Mouse (Mus musculus): ENCODE results near the gene Dimt1. TPM values are rescaled to one million over a fixed set of nuclear protein-coding genes. Genes with fewer than 3 reads are reported as not detected.

The Dimt1 gene
- polyA plus RNA-seq, 1 experiment from 2014 or later, result 41.1 TPM

DNA sequence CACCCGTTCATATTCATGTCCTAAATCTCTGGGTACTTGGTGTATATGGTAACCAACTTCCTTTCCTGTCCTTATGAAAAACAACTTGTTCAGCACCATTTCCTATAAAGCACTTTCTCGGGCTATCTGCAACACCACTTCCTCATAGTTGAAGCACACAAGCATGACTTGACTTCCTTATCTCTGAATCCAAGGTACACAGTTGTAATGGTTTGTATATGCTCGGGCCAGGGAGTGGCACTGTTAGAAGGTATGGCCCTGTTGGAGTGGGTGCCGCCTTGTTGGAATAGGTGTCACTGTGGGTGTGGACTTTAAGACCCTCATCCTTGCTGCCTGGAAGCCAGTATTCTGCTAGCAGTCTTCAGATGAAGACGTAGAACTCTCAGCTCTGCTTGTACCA lies 51.7 kb downstream of the Dimt1 start:
- Histone ChIP-seq H3K27ac (ENCODE audit: low read depth, low read length) (no peak overlapping the region), H3K9ac (ENCODE audit: low read depth, low read length) (no peak overlapping the region), H3K27me3 (ENCODE audit: control insufficient read depth, insufficient read depth, low read length) (no peaks in the 10 kb centered on the region), H3K4me1 (ENCODE audit: control insufficient read depth, insufficient read depth, low read length) (peaks cover 24% of the 10 kb centered on the region), H3K4me2 (no peak overlapping the region), H3K9me3 (replicated peaks; ENCODE audit: control insufficient read depth, low read length) (no peaks in the 10 kb centered on the region), H3K36me3 (ENCODE audit: control insufficient read depth, insufficient read depth, low read length) (no peaks in the 10 kb centered on the region), H3K4me3 (ENCODE audit: low read depth, low read length) (no peak overlapping the region)
- WGBS (ENCODE audit: insufficient replicate concordance), result 49% methylated on average over 5 of the region's 5 CpGs
- peak; percentile 87 for ATAC-seq (replicated peaks; ENCODE audit: insufficient number of reproducible peaks, low FRiP score, low TSS enrichment)

GRCm38 (mm10) chr13:107003211-107003610 lies 56.3 kb downstream of the Dimt1 start:
- H3K4me2 ChIP-seq, result no peak overlapping the region
- no peak overlapping the region for H3K4me3 ChIP-seq (ENCODE audit: low read depth, low read length)
- H3K9ac ChIP-seq (ENCODE audit: low read depth, low read length), result no peak overlapping the region
- peaks cover 13% of the 10 kb centered on the region; the same call in 1 of the 2 replicates for H3K4me1 ChIP-seq (ENCODE audit: control insufficient read depth, insufficient read depth, low read length)
- no peaks in the 10 kb centered on the region for H3K9me3 ChIP-seq (replicated peaks; ENCODE audit: control insufficient read depth, low read length)
- no peak for ATAC-seq (replicated peaks; ENCODE audit: insufficient number of reproducible peaks, low FRiP score, low TSS enrichment)
- 84% methylated on average over 2 of the region's 2 CpGs for WGBS (ENCODE audit: insufficient replicate concordance)
- H3K36me3 ChIP-seq (ENCODE audit: control insufficient read depth, insufficient read depth, low read length), result no peaks in the 10 kb centered on the region
- no peaks in the 10 kb centered on the region for H3K27me3 ChIP-seq (ENCODE audit: control insufficient read depth, insufficient read depth, low read length)
- no peak overlapping the region for H3K27ac ChIP-seq (ENCODE audit: low read depth, low read length)

DNA sequence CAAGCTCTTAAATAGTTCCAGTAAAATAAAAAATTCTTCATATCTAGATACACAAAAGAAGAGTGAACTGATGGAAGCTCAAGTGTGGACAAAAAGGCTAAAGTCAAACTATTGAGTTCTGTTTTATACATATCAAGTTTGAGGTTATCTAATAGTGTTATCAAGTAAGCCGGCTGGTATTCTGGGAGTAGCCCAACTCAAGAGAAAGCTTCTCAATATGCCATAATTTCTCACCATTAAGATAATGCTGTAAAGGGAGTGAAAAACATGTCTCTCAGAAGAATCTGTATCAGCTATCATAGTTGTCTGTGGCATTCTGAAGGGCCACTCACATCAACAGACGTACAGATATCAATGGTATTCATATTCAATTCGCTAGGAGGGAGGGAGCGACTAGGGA lies 61.2 kb downstream of the Dimt1 start:
- 61% methylated on average over 4 of the region's 4 CpGs for WGBS (ENCODE audit: insufficient replicate concordance)

More for the DNA sequence above, 61.2 kb downstream of the Dimt1 start:
- Histone ChIP-seq H3K4me3 (ENCODE audit: low read depth, low read length) (no peak overlapping the region), H3K9me3 (replicated peaks; ENCODE audit: control insufficient read depth, low read length) (no peaks in the 10 kb centered on the region), H3K9ac (ENCODE audit: low read depth, low read length) (no peak overlapping the region), H3K36me3 (ENCODE audit: control insufficient read depth, insufficient read depth, low read length) (no peaks in the 10 kb centered on the region), H3K4me1 (ENCODE audit: control insufficient read depth, insufficient read depth, low read length) (peaks cover 5% of the 10 kb centered on the region; the same call in 1 of the 2 replicates), H3K4me2 (no peak overlapping the region), H3K27me3 (ENCODE audit: control insufficient read depth, insufficient read depth, low read length) (no peaks in the 10 kb centered on the region), H3K27ac (ENCODE audit: low read depth, low read length) (no peak overlapping the region)
- ATAC-seq (replicated peaks; ENCODE audit: insufficient number of reproducible peaks, low FRiP score, low TSS enrichment), result no peak

Other genes with a start within 250 kb of the Dimt1 start
- gene Ipo11, start 10.2 kb upstream of the Dimt1 start, polyA plus RNA-seq (2014; fragmentation: Nextera tagmentation; extraction: Ambion mirVana), result 76.3 and 90.9 TPM in 2 replicates
- gene Kif2a, start 75.0 kb downstream of the Dimt1 start, polyA plus RNA-seq (2014; fragmentation: Nextera tagmentation; extraction: Ambion mirVana), result 18.6 and 20.6 TPM in 2 replicates